Mouse (Mus musculus) thymus, adult 2 months (tissue): Measurements from ENCODE around the gene Epb41. TPM values are rescaled to one million over a fixed set of nuclear protein-coding genes. Genes with fewer than 3 reads are reported as not detected.
A peak's percentile ranks its signal among the peaks of the same experiment; 100 is the strongest.

ENCODE experiments used
- DNase-seq: peaks from one replicate; pipeline ENCODE4 v3.0.0; 2021
- H3K27ac ChIP-seq: fragments of 200-500 bp; 2 replicates; pipeline ENCODE4 v1.5.1; 2012; ENCODE audit warnings: low read length, control low read depth; ENCODE audit not compliant: control insufficient read depth, insufficient read depth
- H3K27me3 ChIP-seq: fragments of 200-500 bp; 2 replicates; pipeline ENCODE4 v1.6.1; 2012; ENCODE audit warnings: mild to moderate bottlenecking, low read length, moderate library complexity, mixed read lengths; ENCODE audit not compliant: control insufficient read depth, insufficient read depth
- H3K36me3 ChIP-seq: fragments of 200-500 bp; 2 replicates; pipeline ENCODE4 v1.6.1; 2012; ENCODE audit warnings: mild to moderate bottlenecking, low read length, moderate library complexity; ENCODE audit not compliant: control insufficient read depth, insufficient read depth
- H3K4me1 ChIP-seq: fragments of 200-500 bp; replicated peaks from 2 replicates; pipeline ENCODE4 v1.6.1; 2012; ENCODE audit warnings: low read length; ENCODE audit not compliant: control insufficient read depth, insufficient read depth
- H3K4me3 ChIP-seq: fragments of 200-500 bp; 2 replicates; pipeline ENCODE4 v1.5.1; 2012; ENCODE audit warnings: mild to moderate bottlenecking, low read length, control low read depth, moderate library complexity; ENCODE audit not compliant: control insufficient read depth, insufficient read depth
- CTCF ChIP-seq: fragments of 200-500 bp; IDR thresholded peaks from 2 replicates; pipeline ENCODE4 v1.5.1; 2012; ENCODE audit warnings: mild to moderate bottlenecking, control low read depth, low read length, moderate library complexity, borderline replicate concordance; ENCODE audit not compliant: control insufficient read depth, poor library complexity, insufficient read depth; ENCODE audit errors: extremely low read depth
- POLR2A ChIP-seq: fragments of 200-500 bp; IDR thresholded peaks from 2 replicates; pipeline ENCODE4 v1.6.1; 2012; ENCODE audit warnings: mild to moderate bottlenecking, low read length, control low read depth, moderate library complexity; ENCODE audit not compliant: control insufficient read depth, poor library complexity, insufficient read depth; ENCODE audit errors: extremely low read depth
- WGBS: fragments of 180-500 bp; shearing (Covaris S2); methylation state at CpG from one replicate; pipeline ENCODE4 v1.1.7; 2018; 5-methylcytosine and 5-hydroxymethylcytosine counted together
- polyA plus RNA-seq: library from polyadenylated mRNA; depleted of rRNA; stranded (reverse); fragments of >200 nt; gene quantifications from 2 replicates; pipeline ENCODE4 v1.2.3, GENCODE M21; 2012

Epb41 gene
- polyA plus RNA-seq, 1 experiment: 103 TPM

- no peaks in the 10 kb centered on the region for H3K4me1 ChIP-seq
- 90% methylated on average over 8 of the region's 8 CpGs for WGBS
- no peak overlapping the region for H3K4me3 ChIP-seq
- DNase-seq: no peak
- H3K36me3 ChIP-seq: no peaks in the 10 kb centered on the region
- no peak overlapping the region for H3K27ac ChIP-seq
- H3K27me3 ChIP-seq: no peaks in the 10 kb centered on the region
- no peak for TF ChIP-seq POLR2A
- TF ChIP-seq CTCF: no peak
These were observed 12.8 kb downstream of the Epb41 start for GRCm38 (mm10) chr4:132062289-132062688.

GRCm38 (mm10) chr4:132060040-132060832 lies 14.9 kb downstream of the Epb41 start:
- Histone ChIP-seq H3K4me3 (no peak overlapping the region), H3K36me3 (no peaks in the 10 kb centered on the region), H3K27ac (no peak overlapping the region), H3K4me1 (no peaks in the 10 kb centered on the region), H3K27me3 (no peaks in the 10 kb centered on the region)
- WGBS: 90% methylated on average over 17 of the region's 17 CpGs
- TF ChIP-seq CTCF (no peak), POLR2A (no peak)
- no peak for DNase-seq

- DNase-seq: no peak
- Histone ChIP-seq H3K4me3 (no peak overlapping the region), H3K27me3 (no peaks in the 10 kb centered on the region), H3K27ac (no peak overlapping the region), H3K4me1 (no peaks in the 10 kb centered on the region), H3K36me3 (no peaks in the 10 kb centered on the region)
- TF ChIP-seq CTCF: no peak
- TF ChIP-seq POLR2A: no peak
- 99% methylated on average over 2 of the region's 2 CpGs for WGBS
These were observed 15.6 kb downstream of the Epb41 start for GRCm38 (mm10) chr4:132059541-132059940.

- TF ChIP-seq CTCF (no peak), POLR2A (no peak)
- Histone ChIP-seq H3K36me3 (no peaks in the 10 kb centered on the region), H3K4me1 (peaks cover 4% of the 10 kb centered on the region), H3K27ac (no peak overlapping the region), H3K4me3 (no peak overlapping the region), H3K27me3 (no peaks in the 10 kb centered on the region)
- no peak for DNase-seq
These were observed 17.8 kb downstream of the Epb41 start for GRCm38 (mm10) chr4:132057311-132057710.

GRCm38 (mm10) chr4:132051321-132052275 lies 23.5 kb downstream of the Epb41 start:
- no peak overlapping the region for H3K4me3 ChIP-seq
- 95% methylated on average over 10 of the region's 10 CpGs for WGBS
- DNase-seq: no peak
- H3K27me3 ChIP-seq: no peaks in the 10 kb centered on the region
- peak overlapping the region; percentile 13; the same call in 1 of the 2 replicates for H3K27ac ChIP-seq
- no peaks in the 10 kb centered on the region for H3K36me3 ChIP-seq
- H3K4me1 ChIP-seq: peaks cover 20% of the 10 kb centered on the region
- TF ChIP-seq POLR2A (no peak), CTCF (no peak)

GRCm38 (mm10) chr4:132049549-132050200 lies 25.4 kb downstream of the Epb41 start:
- Histone ChIP-seq H3K4me1 (peaks cover 22% of the 10 kb centered on the region), H3K4me3 (peak overlapping the region; percentile 40; the same call in 1 of the 2 replicates), H3K36me3 (no peaks in the 10 kb centered on the region), H3K27ac (peak overlapping the region; percentile 24; the same call in 1 of the 2 replicates), H3K27me3 (no peaks in the 10 kb centered on the region)
- no peak for DNase-seq
- TF ChIP-seq POLR2A (no peak), CTCF (no peak)
- 16% methylated on average over 15 of the region's 15 CpGs for whole genome bisulfite sequencing
